Mouse (Mus musculus) lung, postnatal 0 days (tissue): Measurements from ENCODE around the gene Cers6. TPM values are rescaled to one million over a fixed set of nuclear protein-coding genes. Genes with fewer than 3 reads are reported as not detected.

Experiments
- ATAC-seq: fragments of 200-750 bp; cut with Nextera tagmentation; 2 replicates; pipeline ENCODE4 v1.8.0; 2017; ENCODE audit warnings: moderate library complexity
- DNase-seq: peaks from one replicate; pipeline ENCODE4 v3.0.0-alpha.2; 2016; ENCODE audit warnings: low spot score
- H3K27ac ChIP-seq: fragments of 300-500 bp; sonication (generic); 2 replicates; pipeline ENCODE4 v1.5.1; 2014; ENCODE audit warnings: antibody characterized with exemption, mild to moderate bottlenecking, low read length, mixed read lengths
- H3K27me3 ChIP-seq: fragments of 300-500 bp; sonication (generic); replicated peaks from 2 replicates; pipeline ENCODE4 v1.6.1; 2014; ENCODE audit warnings: low read length, mixed read lengths; ENCODE audit not compliant: insufficient read depth
- H3K36me3 ChIP-seq: fragments of 300-500 bp; sonication (generic); 2 replicates; pipeline ENCODE4 v1.6.1; 2014; ENCODE audit warnings: low read length, mixed read lengths; ENCODE audit not compliant: insufficient read depth
- H3K4me1 ChIP-seq: fragments of 300-500 bp; sonication (generic); 2 replicates; pipeline ENCODE4 v1.6.1; 2014; ENCODE audit warnings: antibody characterized with exemption, low read depth, low read length, mixed read lengths; ENCODE audit not compliant: insufficient read depth
- H3K4me2 ChIP-seq: fragments of 300-500 bp; sonication (generic); replicated peaks from 2 replicates; pipeline ENCODE4 v1.6.1; 2014; ENCODE audit warnings: low read depth, mild to moderate bottlenecking, low read length, moderate library complexity, mixed read lengths
- H3K4me3 ChIP-seq: fragments of 300-500 bp; sonication (generic); 2 replicates; pipeline ENCODE4 v1.5.1; 2014; ENCODE audit warnings: low read depth, low read length
- H3K9ac ChIP-seq: fragments of 300-500 bp; sonication (generic); replicated peaks from 2 replicates; pipeline ENCODE4 v1.6.1; 2014; ENCODE audit warnings: low read depth, mild to moderate bottlenecking
- H3K9me3 ChIP-seq: fragments of 300-500 bp; sonication (generic); 2 replicates; pipeline ENCODE4 v1.6.1; 2016; ENCODE audit warnings: low read length, mixed read lengths
- CTCF ChIP-seq: IDR thresholded peaks from 2 replicates; pipeline ENCODE4 v1.5.1; 2016; ENCODE audit warnings: antibody characterized with exemption, mild to moderate bottlenecking
- EP300 ChIP-seq: IDR thresholded peaks from 2 replicates; pipeline ENCODE4 v1.6.1; 2016; ENCODE audit warnings: antibody characterized with exemption, mild to moderate bottlenecking, control low read depth
- WGBS: fragments of 180-500 bp; shearing (Covaris S2); extraction: QIAGEN DNeasy Blood & Tissue Kit; methylation state at CpG from one replicate; pipeline ENCODE4 v1.1.7; 2014; 5-methylcytosine and 5-hydroxymethylcytosine counted together
- polyA plus RNA-seq: library from polyadenylated mRNA; unstranded; fragments of >200 nt; fragmentation: Nextera tagmentation; extraction: Ambion mirVana; gene quantifications from 2 replicates; pipeline ENCODE4 v1.2.1, GENCODE M21; 2015

The Cers6 gene
- polyA plus RNA-seq, 1 experiment from 2014 or later = 9.6 TPM

- WGBS = 65% methylated on average over 6 of the region's 6 CpGs
- Histone ChIP-seq H3K4me3 (no peak overlapping the region), H3K27me3 (no peaks in the 10 kb centered on the region), H3K9me3 (no peaks in the 10 kb centered on the region), H3K4me2 (no peak overlapping the region), H3K27ac (no peak overlapping the region), H3K36me3 (no peaks in the 10 kb centered on the region), H3K9ac (no peak overlapping the region), H3K4me1 (peaks cover 7% of the 10 kb centered on the region; the same call in 1 of the 2 replicates)
- DNase-seq = no peak
- peak; percentile 12; the same call in 1 of the 2 replicates for ATAC-seq
- TF ChIP-seq CTCF (no peak), EP300 (no peak)
These were observed 13.3 kb downstream of the Cers6 start for GRCm38 (mm10) chr2:68874575-68874974.

- Histone ChIP-seq H3K27ac (no peak overlapping the region), H3K36me3 (no peaks in the 10 kb centered on the region), H3K4me2 (no peak overlapping the region), H3K27me3 (no peaks in the 10 kb centered on the region), H3K9me3 (no peaks in the 10 kb centered on the region), H3K4me1 (peaks cover 4% of the 10 kb centered on the region; the same call in 1 of the 2 replicates), H3K9ac (no peak overlapping the region), H3K4me3 (no peak overlapping the region)
- TF ChIP-seq EP300 = no peak
- TF ChIP-seq CTCF = no peak
- no peak for ATAC-seq
- DNase-seq = no peak
- 81% methylated on average over 4 of the region's 4 CpGs for WGBS
These were observed 17.9 kb downstream of the Cers6 start for GRCm38 (mm10) chr2:68879071-68879651.

- Histone ChIP-seq H3K36me3 (no peaks in the 10 kb centered on the region), H3K4me2 (no peak overlapping the region), H3K9me3 (no peaks in the 10 kb centered on the region), H3K4me1 (0 out of 2 replicates have a peak, but pooled peaks cover 3% of the 10 kb centered on the region), H3K27ac (no peak overlapping the region), H3K4me3 (no peak overlapping the region), H3K9ac (no peak overlapping the region), H3K27me3 (no peaks in the 10 kb centered on the region)
- no peak for TF ChIP-seq CTCF
- TF ChIP-seq EP300 = no peak; the same call in 1 of the 2 replicates
- ATAC-seq (peak; percentile 57), DNase-seq (peak; percentile 33)
- 60% methylated on average over 7 of the region's 7 CpGs for WGBS
These were observed 23.3 kb downstream of the Cers6 start for GRCm38 (mm10) chr2:68884573-68884972.

- TF ChIP-seq CTCF (no peak), EP300 (no peak)
- DNase-seq (no peak), ATAC-seq (no peak)
- Histone ChIP-seq H3K36me3 (no peaks in the 10 kb centered on the region), H3K9ac (no peak overlapping the region), H3K27me3 (no peaks in the 10 kb centered on the region), H3K4me2 (no peak overlapping the region), H3K9me3 (no peaks in the 10 kb centered on the region), H3K27ac (no peak overlapping the region), H3K4me1 (0 out of 2 replicates have a peak, but pooled peaks cover 3% of the 10 kb centered on the region), H3K4me3 (no peak overlapping the region)
- 89% methylated on average over 2 of the region's 2 CpGs for WGBS
These were observed 24.0 kb downstream of the Cers6 start for GRCm38 (mm10) chr2:68885206-68885605.

- peak; percentile 60 for ATAC-seq
- Histone ChIP-seq H3K4me2 (no peak overlapping the region), H3K27ac (no peak overlapping the region), H3K27me3 (no peaks in the 10 kb centered on the region), H3K9me3 (no peaks in the 10 kb centered on the region), H3K4me1 (0 out of 2 replicates have a peak, but pooled peaks cover 3% of the 10 kb centered on the region), H3K9ac (no peak overlapping the region), H3K36me3 (no peaks in the 10 kb centered on the region), H3K4me3 (no peak overlapping the region)
- 32% methylated on average over 4 of the region's 4 CpGs for WGBS
- no peak for TF ChIP-seq CTCF
- TF ChIP-seq EP300 = no peak
- peak; percentile 47 for DNase-seq
These were observed 24.7 kb downstream of the Cers6 start for GRCm38 (mm10) chr2:68885766-68886496.

GRCm38 (mm10) chr2:68886661-68887060, 25.4 kb downstream of the Cers6 start:
- H3K4me3 ChIP-seq = no peak overlapping the region
- no peaks in the 10 kb centered on the region for H3K27me3 ChIP-seq
- WGBS = 86% methylated on average over 4 of the region's 4 CpGs
- no peaks in the 10 kb centered on the region for H3K9me3 ChIP-seq
- no peak overlapping the region for H3K4me2 ChIP-seq
- 0 out of 2 replicates have a peak, but pooled peaks cover 3% of the 10 kb centered on the region for H3K4me1 ChIP-seq
- no peak overlapping the region for H3K9ac ChIP-seq
- ATAC-seq (no peak), DNase-seq (no peak)
- H3K27ac ChIP-seq = no peak overlapping the region
- no peak for TF ChIP-seq EP300
- TF ChIP-seq CTCF = no peak
- H3K36me3 ChIP-seq = no peaks in the 10 kb centered on the region
